Mouse (Mus musculus) testis, adult 2 months (tissue): ENCODE measurements around the gene Tecpr2. TPM values are rescaled to one million over a fixed set of nuclear protein-coding genes. Genes with fewer than 3 reads are reported as not detected.

Experiments
- H3K27ac ChIP-seq: fragments of 200-500 bp; 2 replicates; pipeline ENCODE4 v1.5.1; 2012; ENCODE audit warnings: low read depth, low read length; ENCODE audit not compliant: control insufficient read depth, insufficient read depth
- H3K27me3 ChIP-seq: fragments of 200-500 bp; 2 replicates; pipeline ENCODE4 v1.6.1; 2012; ENCODE audit warnings: mild to moderate bottlenecking, low read length, moderate library complexity; ENCODE audit not compliant: control insufficient read depth, insufficient read depth
- H3K36me3 ChIP-seq: fragments of 200-500 bp; 2 replicates; pipeline ENCODE4 v1.6.1; 2012; ENCODE audit warnings: mild to moderate bottlenecking, low read length; ENCODE audit not compliant: control insufficient read depth, insufficient read depth
- H3K4me1 ChIP-seq: fragments of 200-500 bp; 2 replicates; pipeline ENCODE4 v1.6.1; 2012; ENCODE audit warnings: low read length; ENCODE audit not compliant: control insufficient read depth, insufficient read depth
- H3K4me3 ChIP-seq: fragments of 200-500 bp; 2 replicates; pipeline ENCODE4 v1.5.1; 2012; ENCODE audit warnings: low read depth, mild to moderate bottlenecking, low read length, moderate library complexity, mixed read lengths; ENCODE audit not compliant: control insufficient read depth
- CTCF ChIP-seq: fragments of 200-500 bp; IDR thresholded peaks from 2 replicates; pipeline ENCODE4 v1.5.1; 2012; ENCODE audit warnings: low read depth, mild to moderate bottlenecking, inconsistent platforms, low read length, moderate library complexity; ENCODE audit not compliant: control insufficient read depth, insufficient read depth, insufficient replicate concordance
- POLR2A ChIP-seq: fragments of 200-500 bp; IDR thresholded peaks from 2 replicates; pipeline ENCODE4 v1.6.1; 2012; ENCODE audit warnings: low read depth, mild to moderate bottlenecking, inconsistent platforms, low read length, moderate library complexity; ENCODE audit not compliant: control insufficient read depth
- polyA plus RNA-seq: library from polyadenylated mRNA; depleted of rRNA; stranded (reverse); fragments of >200 nt; gene quantifications from 2 replicates; pipeline ENCODE4 v1.2.3, GENCODE M21; 2012

Gene Tecpr2
- polyA plus RNA-seq, 1 experiment: 7.1 TPM

DNA sequence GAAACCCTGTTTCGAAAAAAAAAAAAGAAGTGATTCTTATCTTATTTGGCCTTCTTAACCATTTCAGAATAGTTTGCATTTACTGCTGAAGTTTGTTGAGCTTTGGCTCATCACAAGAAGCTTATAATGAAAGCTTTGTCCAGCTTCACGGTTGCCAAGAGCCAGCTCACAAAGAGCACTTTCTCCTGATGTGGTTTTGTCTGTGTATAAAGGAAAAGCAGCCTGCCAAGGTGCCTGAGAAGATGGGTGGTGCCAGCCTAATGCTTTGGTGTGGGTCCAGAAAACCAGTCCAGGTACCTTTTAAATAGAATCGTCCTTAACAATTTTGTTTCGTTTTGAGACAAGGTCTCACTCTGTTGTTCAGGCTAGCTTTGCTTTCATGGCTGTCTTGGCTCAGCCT is 13.0 kb downstream of the Tecpr2 start:
- Histone ChIP-seq H3K27ac (no peak overlapping the region), H3K36me3 (no peaks in the 10 kb centered on the region), H3K27me3 (no peaks in the 10 kb centered on the region), H3K4me1 (no peaks in the 10 kb centered on the region), H3K4me3 (no peak overlapping the region)
- TF ChIP-seq CTCF: no peak
- TF ChIP-seq POLR2A: no peak

DNA sequence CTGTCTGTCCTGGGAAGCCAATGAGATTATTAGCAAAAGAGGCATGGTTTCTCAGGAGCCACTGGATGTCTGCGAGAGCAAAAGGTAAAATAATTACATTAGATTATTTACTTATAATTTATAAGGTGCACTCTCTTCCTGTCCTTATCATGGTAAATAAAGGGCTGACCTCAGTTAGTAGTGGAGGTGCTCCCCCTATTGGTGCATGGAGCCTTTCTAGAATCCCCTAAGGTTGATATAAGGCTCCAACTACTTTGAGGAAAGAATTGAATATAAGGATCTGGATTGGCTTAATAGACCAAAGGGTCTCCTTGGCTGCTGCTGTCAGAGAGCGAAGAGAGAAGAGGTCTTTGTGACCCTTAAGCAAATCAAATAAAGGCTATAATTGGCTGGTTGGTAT is 14.5 kb downstream of the Tecpr2 start:
- TF ChIP-seq POLR2A: no peak
- TF ChIP-seq CTCF: no peak
- Histone ChIP-seq H3K27ac (no peak overlapping the region), H3K4me3 (no peak overlapping the region), H3K36me3 (no peaks in the 10 kb centered on the region), H3K27me3 (no peaks in the 10 kb centered on the region), H3K4me1 (no peaks in the 10 kb centered on the region)

DNA sequence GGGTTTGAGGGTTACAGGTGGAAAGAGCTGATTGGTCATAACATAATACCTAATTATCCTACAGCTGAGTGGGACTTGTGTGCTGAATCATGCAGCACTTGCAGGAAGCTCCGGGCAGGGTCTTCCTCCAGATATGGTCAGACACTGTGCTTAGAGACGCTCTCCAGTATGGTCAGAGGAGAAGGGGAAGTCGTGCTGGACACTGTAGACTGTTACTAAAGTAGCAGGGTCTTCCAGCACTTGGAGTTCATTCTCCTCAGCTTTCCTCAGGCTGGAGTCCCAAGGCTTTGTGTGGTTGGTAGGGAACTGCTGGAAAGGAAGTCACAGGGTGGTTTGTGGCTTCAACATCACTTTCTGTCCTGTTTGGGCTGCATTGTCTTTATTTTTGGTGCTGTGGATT is 18.8 kb downstream of the Tecpr2 start:
- Histone ChIP-seq H3K27ac (no peak overlapping the region), H3K4me3 (no peak overlapping the region), H3K36me3 (0 out of 2 replicates have a peak, but pooled peaks cover 2% of the 10 kb centered on the region), H3K27me3 (no peaks in the 10 kb centered on the region), H3K4me1 (no peaks in the 10 kb centered on the region)
- TF ChIP-seq POLR2A (no peak), CTCF (no peak)

DNA sequence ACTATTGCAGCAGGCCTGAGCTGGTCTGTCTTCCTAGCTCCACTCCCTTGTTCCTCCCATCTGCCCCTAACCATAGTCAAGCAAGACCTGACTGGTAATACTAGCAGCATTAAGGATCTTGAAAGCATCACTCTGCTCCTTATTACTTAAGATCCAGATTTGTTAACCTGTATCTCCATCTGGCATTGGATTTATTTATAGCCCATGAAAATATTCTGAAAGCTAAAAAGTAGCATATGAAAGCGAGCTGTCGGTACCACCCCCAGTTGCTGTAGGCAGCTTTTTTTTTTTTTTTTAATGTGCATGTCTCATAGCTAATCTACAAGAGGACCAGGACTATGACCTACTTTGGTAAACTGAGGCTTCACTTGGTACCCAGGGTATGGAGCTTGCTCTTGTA is 20.9 kb downstream of the Tecpr2 start:
- 0 out of 2 replicates have a peak, but pooled peaks cover 2% of the 10 kb centered on the region for H3K36me3 ChIP-seq
- TF ChIP-seq CTCF (no peak), POLR2A (no peak)
- no peak overlapping the region for H3K4me3 ChIP-seq
- no peaks in the 10 kb centered on the region for H3K4me1 ChIP-seq
- no peak overlapping the region for H3K27ac ChIP-seq
- H3K27me3 ChIP-seq: no peaks in the 10 kb centered on the region

DNA sequence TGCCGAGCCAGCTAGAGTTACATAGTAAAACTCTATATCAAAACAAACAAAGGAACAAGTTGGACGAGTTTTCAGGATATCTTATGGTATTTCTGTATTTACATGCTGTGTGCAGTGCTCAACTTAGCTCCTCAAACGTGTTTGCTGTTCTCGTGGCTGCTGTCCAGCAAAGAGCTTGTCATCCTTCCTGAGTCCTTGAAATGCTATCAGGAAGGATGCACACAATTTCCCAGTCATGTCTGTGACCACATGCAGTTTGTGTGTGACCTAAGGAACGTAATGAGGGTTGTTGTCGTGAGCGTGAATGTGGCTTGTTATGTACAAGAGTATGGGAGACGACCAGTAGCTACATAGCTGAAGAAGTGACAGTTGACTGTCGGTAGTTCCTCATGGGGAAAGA is 26.7 kb downstream of the Tecpr2 start:
- Histone ChIP-seq H3K27me3 (no peaks in the 10 kb centered on the region), H3K4me3 (no peak overlapping the region), H3K27ac (no peak overlapping the region), H3K4me1 (no peaks in the 10 kb centered on the region), H3K36me3 (peaks cover 3% of the 10 kb centered on the region)
- TF ChIP-seq POLR2A (no peak), CTCF (no peak)

DNA sequence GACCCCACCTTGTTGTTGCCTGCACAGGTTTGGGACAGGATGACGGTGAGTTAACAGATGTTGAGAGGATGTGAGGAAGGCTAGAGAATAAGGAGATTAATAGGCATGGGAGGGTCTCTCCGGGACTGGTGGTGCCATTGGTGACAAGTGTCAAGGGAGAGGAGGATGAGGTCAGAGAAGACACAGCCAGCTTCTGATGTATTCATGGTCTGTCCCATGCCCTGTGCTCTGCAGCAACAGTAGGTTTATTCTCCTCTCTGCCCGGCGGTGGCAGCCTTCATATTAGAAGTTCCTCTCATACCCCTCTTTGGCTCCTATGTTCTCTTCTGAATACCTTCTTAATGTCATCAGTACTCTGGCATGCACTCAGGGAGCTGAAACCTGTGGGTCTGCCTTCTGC is 31.2 kb downstream of the Tecpr2 start:
- no peak for TF ChIP-seq CTCF
- no peak for TF ChIP-seq POLR2A
- Histone ChIP-seq H3K27me3 (no peaks in the 10 kb centered on the region), H3K4me3 (no peak overlapping the region), H3K27ac (no peak overlapping the region), H3K36me3 (peaks cover 3% of the 10 kb centered on the region), H3K4me1 (no peaks in the 10 kb centered on the region)

DNA sequence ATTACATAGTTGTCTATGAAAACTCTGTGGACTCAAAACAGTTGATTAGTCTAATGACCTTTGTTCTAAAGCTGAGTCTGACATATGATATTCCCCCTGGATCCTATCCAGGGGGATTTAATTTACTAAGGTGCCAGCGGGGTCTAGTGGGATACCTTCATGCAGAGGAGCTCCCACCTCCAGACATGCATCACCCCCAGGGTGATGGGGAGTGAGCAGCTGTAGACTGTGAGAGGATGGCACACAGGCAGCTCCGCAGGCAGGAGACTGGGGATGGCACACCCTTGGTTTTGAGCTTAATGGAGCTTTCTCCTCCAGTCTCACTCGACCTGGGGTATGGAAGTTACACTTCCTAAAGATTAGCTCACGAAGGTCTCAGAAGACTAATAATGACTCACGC is 32.5 kb downstream of the Tecpr2 start:
- no peaks in the 10 kb centered on the region for H3K4me1 ChIP-seq
- H3K27me3 ChIP-seq: no peaks in the 10 kb centered on the region
- no peak overlapping the region for H3K27ac ChIP-seq
- peaks cover 3% of the 10 kb centered on the region for H3K36me3 ChIP-seq
- no peak overlapping the region for H3K4me3 ChIP-seq
- TF ChIP-seq POLR2A (no peak), CTCF (no peak)

DNA sequence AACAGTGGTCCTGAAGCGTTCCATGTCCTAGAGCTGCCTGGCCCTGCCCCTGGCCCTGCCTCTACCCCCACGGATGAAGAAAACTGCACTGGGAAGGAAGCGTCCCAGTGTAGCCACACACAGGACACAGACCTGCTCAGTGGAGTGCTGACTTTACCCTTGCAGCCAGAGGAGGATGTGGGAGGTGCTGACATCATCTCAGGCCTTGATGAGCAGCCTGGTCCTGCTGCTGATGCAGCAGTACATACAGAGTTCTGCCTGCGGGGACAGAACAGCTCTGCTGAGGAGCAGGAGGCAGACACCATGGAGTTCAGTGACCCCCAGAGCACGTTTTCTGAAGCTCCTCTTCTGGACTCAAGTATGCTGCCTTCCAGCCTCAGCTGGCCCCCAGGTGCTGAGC is 43.8 kb downstream of the Tecpr2 start:
- Histone ChIP-seq H3K27ac (no peak overlapping the region), H3K4me3 (no peak overlapping the region), H3K36me3 (peaks cover 2% of the 10 kb centered on the region), H3K27me3 (no peaks in the 10 kb centered on the region), H3K4me1 (no peaks in the 10 kb centered on the region)
- TF ChIP-seq POLR2A (no peak), CTCF (no peak)
